8 mouse cellular contexts compared by ENCODE assay signal in genomic region chr5:104218926-104219325, GRCm38 (mm10). TPM values are rescaled to one million over a fixed set of nuclear protein-coding genes. Genes with fewer than 3 reads are reported as not detected.
DNase-seq lines count a peak whose midpoint lies in the region; ATAC-seq lines count a peak whose summit lies in the region.

No protein-coding gene starts in this region.

- ATAC-seq in CD4-positive, CD25-positive, alpha-beta regulatory T cell, adult 4 months: no peak
- no peak for ATAC-seq in midbrain, embryonic 13.5 days

- no peaks in the 10 kb centered on the region for H3K9me3 ChIP-seq in midbrain, embryonic 10.5 days (replicated peaks)
- H3K9me3 ChIP-seq in midbrain, embryonic 13.5 days: no peaks in the 10 kb centered on the region

- no peak overlapping the region for H3K4me2 ChIP-seq in midbrain, embryonic 13.5 days (replicated peaks)

- no peaks in the 10 kb centered on the region for H3K27me3 ChIP-seq in midbrain, embryonic 10.5 days (ENCODE audit: low read depth, poor library complexity, severe bottlenecking)
- H3K27me3 ChIP-seq in midbrain, embryonic 13.5 days: no peaks in the 10 kb centered on the region

- no peak overlapping the region for H3K9ac ChIP-seq in midbrain, embryonic 13.5 days (replicated peaks)

- no peaks in the 10 kb centered on the region for H3K36me3 ChIP-seq in midbrain, embryonic 10.5 days
- H3K36me3 ChIP-seq in midbrain, embryonic 13.5 days: no peaks in the 10 kb centered on the region

- WGBS in midbrain, embryonic 10.5 days: 31% methylated on average over 5 of the region's 5 CpGs
- WGBS in midbrain, embryonic 13.5 days: 35% methylated on average over 5 of the region's 5 CpGs

- DNase-seq in CD4-positive, CD25-positive, alpha-beta regulatory T cell, adult 2 months (ENCODE audit: low read depth, low spot score): peak; percentile 8
- peak; percentile 24 for DNase-seq in midbrain, embryonic 10.5 days (ENCODE audit: low spot score)
- peak; percentile 35 to 58 for DNase-seq in frontal cortex, postnatal 36 days (ENCODE audit: low spot score in 2 of 2)
- DNase-seq in left cerebral cortex, adult 11 months (ENCODE audit: low spot score): peak; percentile 36
- DNase-seq in right cerebral cortex, postnatal 10 days (ENCODE audit: low spot score in 2 of 2): peak; percentile 41 to 44
- DNase-seq in thymus, postnatal 14 days: no peak

- H3K27ac ChIP-seq in midbrain, embryonic 10.5 days (replicated peaks): no peak overlapping the region
- H3K27ac ChIP-seq in midbrain, embryonic 13.5 days: no peak overlapping the region

- H3K4me1 ChIP-seq in midbrain, embryonic 10.5 days: no peaks in the 10 kb centered on the region
- H3K4me1 ChIP-seq in midbrain, embryonic 13.5 days (replicated peaks): no peaks in the 10 kb centered on the region

- no peak overlapping the region for H3K4me3 ChIP-seq in midbrain, embryonic 10.5 days
- H3K4me3 ChIP-seq in midbrain, embryonic 13.5 days (replicated peaks): no peak overlapping the region

RNA-seq across cellular contexts. Expression of gene Dmp1, which starts 16.5 kb away (rescaled TPM):
- polyA plus RNA-seq in CD4-positive, CD25-positive, alpha-beta regulatory T cell, adult 4 months (2017; shearing (Covaris generic)): not detected
- polyA plus RNA-seq in midbrain, embryonic 10.5 days (2016; fragmentation: Nextera tagmentation; extraction: Ambion mirVana): 0.63 and 1.7 TPM in 2 replicates
- polyA plus RNA-seq in midbrain, embryonic 13.5 days (2015; fragmentation: Nextera tagmentation; extraction: Ambion mirVana): 0.59 and 0.89 TPM in 2 replicates

RNA-seq across cellular contexts. Expression of gene Dspp, which starts 48.4 kb away (rescaled TPM):
- not detected for polyA plus RNA-seq in CD4-positive, CD25-positive, alpha-beta regulatory T cell, adult 4 months (2017; shearing (Covaris generic))
- polyA plus RNA-seq in midbrain, embryonic 10.5 days (2016; fragmentation: Nextera tagmentation; extraction: Ambion mirVana): not detected in 2 replicates
- polyA plus RNA-seq in midbrain, embryonic 13.5 days (2015; fragmentation: Nextera tagmentation; extraction: Ambion mirVana): not detected in 2 replicates
